Mouse (Mus musculus): ENCODE data around the gene Kcnmb2.

Gene Kcnmb2

GRCm38 (mm10) chr3:32147739-32148138 lies 245.4 kb downstream of the Kcnmb2 start:
- peak; percentile 22 for DNase-seq

GRCm38 (mm10) chr3:32149851-32150570 lies 247.7 kb downstream of the Kcnmb2 start:
- DNase-seq, result peak; percentile 55

DNA sequence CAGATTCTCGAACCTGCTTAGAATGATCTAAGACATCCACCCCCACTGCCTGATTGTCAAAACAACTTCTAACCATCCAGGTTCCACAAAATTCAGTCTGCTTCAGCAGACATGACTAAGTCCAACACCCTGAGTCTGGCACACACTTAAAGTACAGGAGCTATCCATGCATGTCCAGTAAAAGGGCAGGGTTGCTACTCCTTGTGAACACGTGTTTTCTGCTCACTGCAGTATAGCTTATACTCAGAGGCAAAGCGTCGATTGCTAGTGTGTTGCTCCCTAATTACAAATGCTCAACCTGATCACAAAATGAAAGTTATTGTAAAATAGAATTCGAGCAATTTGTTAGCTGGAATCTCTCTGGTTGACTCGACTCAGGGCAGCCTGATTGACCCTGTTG lies 278.2 kb downstream of the Kcnmb2 start:
- DNase-seq, result no peak

- peak; percentile 44 for DNase-seq
Observed at GRCm38 (mm10) chr3:32185855-32186522, 283.7 kb downstream of the Kcnmb2 start.

DNA sequence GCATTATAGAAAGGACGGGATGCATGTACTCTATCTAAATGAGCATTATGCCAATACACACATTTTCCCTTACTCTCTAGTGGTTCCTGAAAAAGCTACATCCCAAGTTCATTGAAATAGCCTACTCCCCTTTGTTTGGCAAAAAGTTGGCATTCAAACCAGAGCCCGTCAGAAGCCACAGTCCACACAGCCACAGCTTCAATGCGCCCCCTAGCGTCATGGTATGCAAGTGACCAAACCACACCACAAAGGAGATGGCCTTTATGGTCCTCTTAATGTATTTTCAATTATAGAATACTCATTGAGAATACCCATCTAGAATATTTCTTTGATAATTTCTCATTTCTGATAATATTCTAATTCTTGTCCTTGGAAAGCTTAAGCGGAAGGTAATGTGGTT lies 286.2 kb downstream of the Kcnmb2 start:
- DNase-seq, result peak; percentile 61

DNA sequence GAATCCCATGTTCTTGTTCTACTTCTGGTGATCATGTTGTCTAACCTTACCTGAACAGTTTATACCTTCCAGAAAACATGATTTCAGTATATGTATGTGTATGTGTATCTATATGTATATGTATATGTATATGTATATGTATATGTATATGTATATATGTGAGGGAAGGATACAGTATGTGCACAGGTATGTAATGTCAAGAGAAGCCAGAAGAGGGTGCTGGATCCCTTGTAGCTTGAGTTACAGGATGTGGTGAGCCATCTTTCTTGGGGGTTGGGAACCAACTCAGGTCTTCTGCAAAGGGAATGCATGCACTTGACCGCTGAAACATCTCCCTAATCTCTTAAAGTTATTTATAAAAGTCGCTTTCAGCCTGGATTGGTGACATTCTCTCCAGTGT lies 286.6 kb downstream of the Kcnmb2 start:
- DNase-seq, result no peak

- peak; percentile 30 for DNase-seq
Observed at GRCm38 (mm10) chr3:32189956-32190355, 287.6 kb downstream of the Kcnmb2 start.

DNA sequence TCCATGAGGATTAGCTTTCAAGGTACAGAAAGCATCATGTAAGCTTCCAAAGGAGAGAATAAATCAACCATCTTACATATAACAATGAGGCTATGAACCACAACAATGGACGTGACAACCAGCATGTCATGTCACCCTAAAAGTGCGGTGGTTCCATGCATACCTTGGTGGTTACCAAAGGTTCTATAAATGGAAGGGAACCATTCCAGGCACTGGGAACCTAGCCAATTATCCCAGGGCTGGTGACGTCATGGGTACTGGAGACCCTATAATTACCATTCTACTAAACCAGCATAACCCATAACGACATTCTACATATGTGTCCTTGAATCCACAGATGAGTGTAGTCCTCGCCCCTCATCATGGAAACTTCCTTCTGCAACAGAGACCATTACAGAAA lies 291.7 kb downstream of the Kcnmb2 start:
- DNase-seq, result peak; percentile 89

- DNase-seq, result peak; percentile 53
Observed at GRCm38 (mm10) chr3:32226755-32227154, 324.4 kb downstream of the Kcnmb2 start.

GRCm38 (mm10) chr3:32236766-32237165 lies 334.5 kb downstream of the Kcnmb2 start:
- peak; percentile 56 for DNase-seq

All from heart, adult 11 months (tissue).